Mouse (Mus musculus) midbrain, embryonic 15.5 days (tissue): Measurements from ENCODE around the gene Gsap. TPM values are rescaled to one million over a fixed set of nuclear protein-coding genes. Genes with fewer than 3 reads are reported as not detected.
"Not testable (repeated sequence)": the region's sequence is repeated elsewhere in the genome, so short reads cannot be mapped to it uniquely, and the experiment has no call there.

Source experiments
- ATAC-seq: fragments of 200-750 bp; cut with Nextera tagmentation; replicated peaks from 2 replicates; pipeline ENCODE4 v1.8.0; 2017; ENCODE audit warnings: moderate TSS enrichment
- H3K27ac ChIP-seq: fragments of 300-500 bp; sonication (generic); 2 replicates; pipeline ENCODE4 v1.5.1; 2015; ENCODE audit warnings: mild to moderate bottlenecking, inconsistent platforms
- H3K27me3 ChIP-seq: fragments of 300-500 bp; sonication (generic); replicated peaks from 2 replicates; pipeline ENCODE4 v1.6.1; 2015; ENCODE audit warnings: inconsistent platforms
- H3K36me3 ChIP-seq: fragments of 300-500 bp; sonication (generic); replicated peaks from 2 replicates; pipeline ENCODE4 v1.6.1; 2015; ENCODE audit warnings: inconsistent platforms
- H3K4me1 ChIP-seq: fragments of 300-500 bp; sonication (generic); 2 replicates; pipeline ENCODE4 v1.6.1; 2015; ENCODE audit warnings: inconsistent platforms
- H3K4me2 ChIP-seq: fragments of 300-500 bp; sonication (generic); 2 replicates; pipeline ENCODE4 v1.6.1; 2015; ENCODE audit warnings: inconsistent platforms, mild to moderate bottlenecking, moderate library complexity
- H3K4me3 ChIP-seq: fragments of 300-500 bp; sonication (generic); 2 replicates; pipeline ENCODE4 v1.5.1; 2015; ENCODE audit warnings: mild to moderate bottlenecking, inconsistent platforms
- H3K9ac ChIP-seq: fragments of 300-500 bp; sonication (generic); 2 replicates; pipeline ENCODE4 v1.6.1; 2015; ENCODE audit warnings: mild to moderate bottlenecking, inconsistent platforms
- H3K9me3 ChIP-seq: fragments of 300-500 bp; sonication (generic); 2 replicates; pipeline ENCODE4 v1.6.1; 2016; ENCODE audit warnings: inconsistent platforms
- WGBS: fragments of 180-500 bp; shearing (Covaris S2); methylation state at CpG from one replicate; pipeline ENCODE4 v1.1.7; 2015; ENCODE audit warnings: mixed read lengths; 5-methylcytosine and 5-hydroxymethylcytosine counted together
- polyA plus RNA-seq: library from polyadenylated mRNA; unstranded; fragments of >200 nt; fragmentation: Nextera tagmentation; extraction: Ambion mirVana; gene quantifications from 2 replicates; pipeline ENCODE4 v1.2.1, GENCODE M21; 2015

The Gsap gene
- polyA plus RNA-seq, 1 experiment from 2014 or later, result 8.5 TPM

DNA sequence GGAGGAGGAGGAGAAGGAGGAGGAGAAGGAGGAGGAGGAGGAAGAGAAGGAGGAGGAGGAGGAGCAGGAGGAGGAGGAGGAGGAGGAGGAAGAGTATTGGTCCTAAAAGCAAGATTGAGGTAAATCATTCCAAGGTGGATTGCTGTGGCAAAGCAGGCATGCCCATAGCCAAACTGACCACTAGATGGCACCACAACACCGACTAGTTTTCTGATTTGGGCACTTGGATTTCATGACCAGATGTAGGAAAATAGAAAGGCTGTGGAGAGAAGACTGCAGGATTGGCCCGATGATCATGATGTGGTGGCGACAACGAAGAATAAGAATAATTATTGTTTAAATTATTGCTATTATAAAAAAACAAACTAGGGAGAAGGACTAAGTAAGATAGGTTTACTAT is 79.0 kb downstream of the Gsap start:
- Histone ChIP-seq H3K36me3 (no peaks in the 10 kb centered on the region), H3K27me3 (no peaks in the 10 kb centered on the region), H3K4me3 (no peak overlapping the region), H3K4me2 (no peak overlapping the region), H3K27ac (no peak overlapping the region), H3K9me3 (no peaks in the 10 kb centered on the region), H3K4me1 (peaks cover 6% of the 10 kb centered on the region), H3K9ac (no peak overlapping the region)
- ATAC-seq, result peak; percentile 62
- 14% methylated on average over 4 of the region's 4 CpGs for WGBS

DNA sequence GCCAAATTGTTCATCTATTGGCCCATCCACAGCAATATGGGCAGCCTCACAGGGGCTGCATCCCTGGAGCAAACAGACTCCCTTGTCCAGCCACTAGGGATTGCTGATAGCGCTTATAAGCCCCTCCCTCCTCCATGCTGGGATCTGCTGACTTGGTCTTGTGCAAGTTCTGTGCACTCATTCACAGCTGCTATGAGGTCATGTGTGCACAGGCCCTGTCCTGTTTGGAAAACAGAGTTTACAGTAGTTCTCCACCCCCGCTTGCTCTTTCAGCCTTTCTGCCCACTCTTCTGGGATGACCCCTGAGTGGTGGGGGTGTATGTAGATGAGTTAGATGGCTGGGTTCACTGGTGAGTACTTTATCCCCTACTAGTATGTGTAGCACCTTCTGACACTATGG is 81.0 kb downstream of the Gsap start:
- 85% methylated on average over 2 of the region's 2 CpGs for WGBS
- no peak overlapping the region for H3K4me2 ChIP-seq
- no peak for ATAC-seq
- H3K27me3 ChIP-seq, result no peaks in the 10 kb centered on the region
- no peak overlapping the region for H3K4me3 ChIP-seq
- no peaks in the 10 kb centered on the region for H3K36me3 ChIP-seq
- H3K9ac ChIP-seq, result no peak overlapping the region
- H3K27ac ChIP-seq, result no peak overlapping the region
- H3K9me3 ChIP-seq, result no peaks in the 10 kb centered on the region
- H3K4me1 ChIP-seq, result no peaks in the 10 kb centered on the region

DNA sequence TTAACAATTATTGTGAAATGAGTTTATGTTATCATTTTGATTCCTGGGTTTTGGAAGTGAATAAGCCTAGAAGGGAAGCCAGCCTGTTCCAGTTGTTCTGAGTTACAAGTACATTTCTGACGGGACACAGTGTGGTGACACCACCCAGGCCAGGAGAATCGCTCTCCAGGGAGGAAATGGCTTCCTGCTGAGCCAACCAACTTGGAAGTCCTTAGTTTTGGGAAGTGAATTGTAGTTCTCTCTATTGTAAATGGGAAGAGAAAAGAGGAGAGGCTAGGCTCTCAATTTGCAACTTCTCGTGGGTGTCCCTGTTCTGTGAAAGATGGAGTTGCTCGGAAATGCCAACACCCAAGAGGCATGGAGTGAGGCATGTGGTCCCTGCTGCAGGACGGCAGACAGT is 83.4 kb downstream of the Gsap start:
- no peak overlapping the region for H3K4me2 ChIP-seq
- H3K36me3 ChIP-seq, result no peaks in the 10 kb centered on the region
- no peaks in the 10 kb centered on the region for H3K4me1 ChIP-seq
- WGBS, result 81% methylated on average over 5 of the region's 5 CpGs
- no peak overlapping the region for H3K4me3 ChIP-seq
- H3K9ac ChIP-seq, result no peak overlapping the region
- no peak overlapping the region for H3K27ac ChIP-seq
- H3K9me3 ChIP-seq, result no peaks in the 10 kb centered on the region
- no peak for ATAC-seq
- no peaks in the 10 kb centered on the region for H3K27me3 ChIP-seq

DNA sequence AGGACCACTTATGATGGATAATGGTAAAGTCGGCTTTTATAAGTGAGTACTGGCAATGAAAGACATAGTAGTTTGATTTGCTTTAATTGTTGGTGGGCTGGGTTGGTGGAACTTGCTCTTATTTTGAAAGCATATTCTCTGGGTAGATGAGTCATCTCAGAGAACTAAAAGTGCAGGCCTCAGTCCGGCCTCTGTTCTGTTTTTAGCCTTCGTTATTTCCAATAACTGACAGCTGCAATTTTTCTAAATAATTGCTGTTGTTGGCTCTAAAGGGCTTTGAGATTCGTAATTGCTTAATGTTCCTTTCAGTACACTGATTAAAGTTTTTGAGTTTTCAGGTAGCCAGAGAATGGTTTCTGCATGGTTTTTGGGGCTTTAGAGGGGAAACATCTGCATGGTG is 84.7 kb downstream of the Gsap start:
- H3K36me3 ChIP-seq, result no peaks in the 10 kb centered on the region
- no peaks in the 10 kb centered on the region for H3K4me1 ChIP-seq
- H3K9me3 ChIP-seq, result no peaks in the 10 kb centered on the region
- H3K27ac ChIP-seq, result no peak overlapping the region
- no peak overlapping the region for H3K9ac ChIP-seq
- H3K27me3 ChIP-seq, result no peaks in the 10 kb centered on the region
- H3K4me3 ChIP-seq, result no peak overlapping the region
- no peak for ATAC-seq
- H3K4me2 ChIP-seq, result no peak overlapping the region
- WGBS, result 86% methylated on average over 4 of the region's 4 CpGs

DNA sequence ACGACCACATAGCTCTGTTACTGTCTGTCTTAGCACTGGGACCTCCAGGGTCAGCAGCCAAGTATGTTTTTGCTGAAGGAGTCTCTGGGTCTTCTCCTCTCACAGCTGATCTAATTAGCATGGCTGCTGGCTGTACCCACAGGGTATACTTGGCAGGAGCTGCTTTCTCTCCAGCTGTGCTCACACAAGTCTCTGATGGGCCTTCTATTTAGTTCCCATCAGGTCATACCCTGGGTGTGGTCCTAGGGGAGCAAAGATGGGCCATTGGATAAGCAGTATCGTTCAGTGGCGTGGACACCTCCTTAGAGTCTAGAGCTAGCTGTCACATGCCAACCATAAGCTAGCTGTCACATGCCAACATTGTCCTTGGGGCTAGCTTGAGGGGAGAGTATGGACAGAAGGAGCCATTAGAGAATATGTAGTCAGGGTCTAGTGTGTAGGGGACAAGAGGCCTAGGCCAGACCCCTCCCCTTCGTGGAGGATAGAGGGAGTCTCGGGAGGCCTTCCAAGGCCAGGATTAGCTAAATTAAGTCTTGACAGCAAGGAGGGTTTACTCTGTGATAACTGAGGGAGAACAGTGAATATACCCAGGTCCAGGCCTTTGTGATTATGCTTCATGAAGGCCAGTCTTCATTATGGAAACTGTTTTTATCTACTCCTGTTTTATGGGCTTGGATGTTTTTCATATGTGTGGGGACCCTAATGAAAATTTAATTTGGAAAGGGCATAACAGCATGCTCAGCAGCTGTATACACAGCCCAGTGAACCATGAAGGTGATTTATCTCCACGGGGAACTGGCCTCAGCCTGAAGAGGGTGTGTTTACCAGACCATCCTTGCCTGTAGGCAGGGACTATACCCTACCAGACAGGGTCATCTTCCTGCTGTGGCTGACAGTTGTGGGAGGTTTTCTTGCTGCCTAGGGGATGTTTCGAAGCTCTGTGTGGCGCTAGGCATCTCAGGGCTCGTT is 85.6 kb downstream of the Gsap start:
- H3K9ac ChIP-seq, result no peak overlapping the region
- H3K27ac ChIP-seq, result no peak overlapping the region
- no peaks in the 10 kb centered on the region for H3K36me3 ChIP-seq
- 41% methylated on average over 9 of the region's 9 CpGs for WGBS
- no peaks in the 10 kb centered on the region for H3K4me1 ChIP-seq
- no peaks in the 10 kb centered on the region for H3K27me3 ChIP-seq
- H3K9me3 ChIP-seq, result no peaks in the 10 kb centered on the region
- no peak overlapping the region for H3K4me2 ChIP-seq
- no peak overlapping the region for H3K4me3 ChIP-seq
- ATAC-seq, result 0 out of 2 replicates have a peak, but pooled peaks have one; percentile 67

DNA sequence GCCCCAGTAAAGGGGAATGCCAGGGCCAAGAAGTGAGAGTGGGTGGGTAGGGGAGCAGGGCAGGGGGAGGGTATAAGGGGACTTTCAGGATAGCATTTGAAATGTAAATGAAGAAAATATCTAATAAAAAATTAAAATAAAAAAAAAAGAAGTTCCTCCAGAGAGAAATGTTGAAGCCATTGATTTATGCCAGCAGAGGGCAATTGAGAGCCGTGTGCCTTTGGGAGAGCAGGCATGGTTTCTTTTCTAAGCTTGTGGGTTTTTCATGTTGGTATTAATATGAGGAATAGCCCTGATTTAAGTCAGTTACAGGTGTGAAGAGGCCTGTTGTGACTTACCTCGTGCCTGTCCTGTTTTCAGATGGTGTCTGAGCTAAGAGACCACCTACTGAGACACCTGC is 91.6 kb downstream of the Gsap start:
- not testable (repeated sequence) for H3K27me3 ChIP-seq, H3K4me3 ChIP-seq, H3K9me3 ChIP-seq, H3K4me1 ChIP-seq, ATAC-seq, H3K27ac ChIP-seq, H3K9ac ChIP-seq, H3K4me2 ChIP-seq, H3K36me3 ChIP-seq
- WGBS, result 57% methylated on average over 2 of the region's 2 CpGs

DNA sequence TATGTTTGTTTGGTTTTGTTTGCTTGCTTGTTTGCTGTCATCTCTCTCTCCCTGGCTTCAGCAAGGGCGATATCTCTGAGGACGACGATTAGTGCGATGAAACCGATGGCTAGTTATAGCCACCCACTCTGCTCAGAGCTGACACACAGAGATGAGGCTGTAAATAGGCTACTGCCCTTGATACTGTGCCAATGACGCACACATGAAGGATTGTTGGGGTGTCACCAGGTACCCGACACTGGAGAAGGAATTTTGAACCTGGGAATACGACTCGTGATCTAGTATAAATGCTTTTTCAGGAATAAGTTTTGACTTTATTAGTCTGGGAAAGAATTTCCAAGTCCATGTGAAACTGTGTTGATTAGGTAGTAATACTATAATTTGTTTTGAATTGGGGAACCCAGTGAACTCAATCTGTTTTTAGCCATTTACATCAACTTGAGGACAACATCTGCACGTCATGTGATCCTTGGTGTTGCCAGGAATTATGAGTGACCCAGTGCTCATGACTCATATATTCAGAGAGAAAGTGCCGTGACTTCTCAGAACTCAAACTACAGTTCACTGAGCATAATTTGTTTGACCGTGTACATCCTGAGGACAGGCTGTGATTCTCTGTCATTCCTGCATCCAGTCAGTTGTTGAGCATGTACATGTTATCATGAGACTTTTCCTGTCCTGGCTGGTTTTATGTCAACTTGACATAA is 97.5 kb downstream of the Gsap start:
- Histone ChIP-seq H3K9ac (no peak overlapping the region), H3K4me2 (no peak overlapping the region), H3K36me3 (no peaks in the 10 kb centered on the region), H3K9me3 (no peaks in the 10 kb centered on the region), H3K4me3 (no peak overlapping the region), H3K4me1 (no peaks in the 10 kb centered on the region), H3K27me3 (no peaks in the 10 kb centered on the region; the same call in 1 of the 2 replicates), H3K27ac (no peak overlapping the region)
- no peak for ATAC-seq
- 92% methylated on average over 12 of the region's 12 CpGs for WGBS

DNA sequence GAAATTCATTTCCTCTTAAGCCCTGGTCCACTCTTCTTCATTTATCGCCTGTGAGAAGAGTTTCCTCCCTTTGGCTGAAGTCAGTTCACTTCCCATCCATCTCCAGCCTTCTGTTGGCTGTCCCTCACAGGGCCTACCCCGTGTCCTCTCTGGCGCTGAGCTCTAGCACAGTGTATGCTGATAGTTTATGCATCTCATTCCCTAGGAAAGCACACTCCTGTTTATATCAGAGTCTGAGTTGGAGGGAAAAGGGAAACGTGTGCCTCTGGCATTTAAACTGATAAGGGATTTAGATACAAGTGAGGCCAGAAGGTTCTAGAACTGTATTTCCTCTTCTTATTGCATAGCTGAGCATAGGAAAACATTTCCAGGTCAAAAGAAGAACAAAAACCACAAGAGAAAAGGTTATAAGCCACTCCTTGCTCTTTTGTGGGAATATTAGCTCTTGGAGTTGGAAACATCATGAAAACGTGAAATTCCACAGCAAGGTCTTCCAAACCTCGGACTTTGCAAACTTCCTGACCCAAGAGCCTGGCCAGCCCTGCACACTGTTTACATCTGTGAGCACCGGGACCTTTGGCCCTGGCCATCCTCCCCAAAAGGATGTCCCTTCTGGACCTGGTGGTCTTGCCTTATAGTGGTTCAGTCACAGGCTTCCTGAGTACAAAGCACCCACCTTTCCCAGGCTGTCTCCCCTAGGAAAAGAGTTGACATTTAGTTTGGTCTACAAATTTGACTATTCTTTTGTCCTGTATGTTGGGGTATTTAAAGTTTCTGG is 102.8 kb downstream of the Gsap start:
- no peaks in the 10 kb centered on the region for H3K9me3 ChIP-seq
- H3K4me3 ChIP-seq, result no peak overlapping the region
- 86% methylated on average over 7 of the region's 7 CpGs for WGBS
- H3K4me2 ChIP-seq, result no peak overlapping the region
- H3K27me3 ChIP-seq, result no peaks in the 10 kb centered on the region
- no peak overlapping the region for H3K9ac ChIP-seq
- no peaks in the 10 kb centered on the region for H3K4me1 ChIP-seq
- no peak for ATAC-seq
- H3K36me3 ChIP-seq, result no peaks in the 10 kb centered on the region
- H3K27ac ChIP-seq, result no peak overlapping the region

DNA sequence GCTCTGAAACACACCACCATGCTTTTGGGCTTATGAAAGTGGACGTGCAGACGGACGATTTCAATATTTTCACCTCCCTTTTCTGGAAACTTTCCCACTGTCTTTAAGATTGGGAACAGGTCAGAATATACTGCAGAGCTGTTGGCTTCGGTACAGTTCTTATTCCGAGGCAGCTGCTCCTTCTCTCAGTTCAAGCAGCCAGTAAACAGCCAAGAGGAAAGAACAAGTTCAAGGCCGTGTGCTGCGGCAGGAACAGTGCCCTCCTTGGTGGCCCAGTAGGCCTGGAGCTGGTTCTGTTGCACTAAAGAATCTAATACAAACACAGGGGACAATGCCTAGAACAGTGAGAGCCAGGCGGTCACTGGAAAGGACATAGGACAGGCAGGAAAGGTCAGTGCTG is 104.5 kb downstream of the Gsap start:
- ATAC-seq, result no peak
- Histone ChIP-seq H3K27me3 (no peaks in the 10 kb centered on the region), H3K4me1 (no peaks in the 10 kb centered on the region), H3K4me2 (no peak overlapping the region), H3K4me3 (no peak overlapping the region), H3K9me3 (no peaks in the 10 kb centered on the region), H3K27ac (no peak overlapping the region), H3K9ac (no peak overlapping the region), H3K36me3 (no peaks in the 10 kb centered on the region)
- 89% methylated on average over 8 of the region's 8 CpGs for whole genome bisulfite sequencing

DNA sequence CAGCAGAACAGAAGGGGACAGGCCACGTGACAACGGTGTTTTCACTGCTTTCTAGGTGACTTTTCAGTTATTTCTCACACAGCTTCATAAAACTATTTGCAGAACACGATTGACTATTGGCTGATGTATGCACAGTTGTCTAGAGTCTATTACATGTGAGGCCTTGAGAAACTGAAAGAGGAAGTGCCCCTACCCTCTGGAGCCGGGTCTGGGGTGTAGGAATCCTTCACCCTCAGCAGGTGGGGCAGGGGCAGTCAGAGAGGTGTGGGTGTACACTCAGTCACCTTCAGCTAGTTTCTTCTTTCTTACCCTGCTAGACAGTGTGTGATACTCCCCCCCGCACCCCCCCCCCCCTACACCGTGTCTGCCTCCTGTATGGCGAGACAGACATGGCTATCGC is 109.6 kb downstream of the Gsap start:
- ATAC-seq, result no peak
- WGBS, result 85% methylated on average over 8 of the region's 8 CpGs
- Histone ChIP-seq H3K27me3 (no peaks in the 10 kb centered on the region), H3K4me2 (no peak overlapping the region), H3K36me3 (no peaks in the 10 kb centered on the region), H3K9ac (no peak overlapping the region), H3K4me3 (no peak overlapping the region), H3K27ac (no peak overlapping the region), H3K4me1 (no peaks in the 10 kb centered on the region), H3K9me3 (no peaks in the 10 kb centered on the region)

DNA sequence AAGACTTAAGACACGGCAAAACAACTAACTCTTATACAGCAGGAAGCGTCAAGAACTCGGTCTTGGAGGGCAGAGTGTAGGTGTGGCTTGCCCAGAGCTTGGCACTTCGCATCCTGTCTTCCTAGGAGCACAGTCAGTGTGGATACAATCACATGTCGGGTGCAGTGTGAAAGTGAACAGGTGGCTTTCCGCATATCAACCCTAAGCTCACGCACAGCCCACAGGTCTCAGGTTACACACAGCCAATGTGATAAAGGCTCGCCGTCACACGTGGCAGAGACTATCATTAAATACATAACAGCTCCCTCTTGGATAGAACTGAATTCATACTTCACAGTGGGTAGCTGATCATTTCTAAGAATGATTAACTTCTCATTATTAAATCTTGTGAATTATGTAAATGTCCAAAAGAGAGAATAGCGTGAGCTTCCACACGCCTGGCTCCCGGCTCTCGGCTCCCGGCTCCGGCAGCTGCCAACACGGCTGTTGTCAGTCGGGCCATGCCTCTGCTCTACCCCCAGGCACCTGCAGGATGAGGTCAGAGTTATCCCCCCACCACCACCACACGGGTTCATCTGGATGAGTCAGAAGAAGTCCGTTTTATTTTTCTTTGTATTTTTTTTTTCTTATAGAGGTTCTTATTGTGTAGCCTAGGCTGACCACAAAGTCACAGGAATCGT is 113.2 kb downstream of the Gsap start:
- no peaks in the 10 kb centered on the region for H3K4me1 ChIP-seq
- H3K4me3 ChIP-seq, result no peak overlapping the region
- no peak overlapping the region for H3K4me2 ChIP-seq
- 83% methylated on average over 21 of the region's 21 CpGs for WGBS
- no peak overlapping the region for H3K9ac ChIP-seq
- no peaks in the 10 kb centered on the region for H3K36me3 ChIP-seq
- peak; percentile 45; the same call in 1 of the 2 replicates for ATAC-seq
- no peak overlapping the region for H3K27ac ChIP-seq
- no peaks in the 10 kb centered on the region for H3K27me3 ChIP-seq
- H3K9me3 ChIP-seq, result no peaks in the 10 kb centered on the region

DNA sequence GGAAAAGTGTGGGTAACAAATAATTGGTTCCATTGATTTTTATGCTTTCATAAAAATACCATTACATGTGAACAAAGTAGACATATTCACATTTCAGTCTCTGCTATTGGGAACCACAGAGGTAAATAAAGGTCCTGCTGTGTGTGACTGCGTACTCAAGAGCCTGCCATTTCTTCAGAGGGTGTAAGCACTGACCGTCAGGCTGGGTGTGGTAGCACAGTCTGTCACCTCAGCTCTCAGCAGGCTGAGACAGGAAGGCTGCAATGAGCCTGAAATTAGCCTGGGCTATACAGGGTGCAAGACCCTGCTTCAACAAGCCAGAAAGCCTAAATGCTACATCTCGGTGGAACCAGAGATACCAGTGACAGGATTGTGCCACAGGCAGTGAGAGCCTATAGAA is 114.0 kb downstream of the Gsap start:
- no peaks in the 10 kb centered on the region for H3K4me1 ChIP-seq
- no peaks in the 10 kb centered on the region for H3K27me3 ChIP-seq
- no peak for ATAC-seq
- H3K36me3 ChIP-seq, result no peaks in the 10 kb centered on the region
- no peak overlapping the region for H3K27ac ChIP-seq
- no peak overlapping the region for H3K4me2 ChIP-seq
- no peaks in the 10 kb centered on the region for H3K9me3 ChIP-seq
- H3K4me3 ChIP-seq, result no peak overlapping the region
- H3K9ac ChIP-seq, result no peak overlapping the region
- WGBS, result 94% methylated on average over 3 of the region's 3 CpGs
